Mouse (Mus musculus) cerebellum, adult 2 months (tissue): ENCODE measurements around the gene Zmynd10. TPM values are rescaled to one million over a fixed set of nuclear protein-coding genes. Genes with fewer than 3 reads are reported as not detected.
A peak's percentile ranks its signal among the peaks of the same experiment; 100 is the strongest.
"Not testable (repeated sequence)": the region's sequence is repeated elsewhere in the genome, so short reads cannot be mapped to it uniquely, and the experiment has no call there.

ENCODE experiments used
- DNase-seq, 2 experiments: peaks; one replicate each; pipeline ENCODE4 v3.0.0; 2021
- H3K27ac ChIP-seq: fragments of 200-500 bp; 2 replicates; pipeline ENCODE4 v1.5.1; 2012; ENCODE audit warnings: low read length, control low read depth, inconsistent platforms; ENCODE audit not compliant: insufficient read depth
- H3K27me3 ChIP-seq: fragments of 200-500 bp; 2 replicates; pipeline ENCODE4 v1.6.1; 2012; ENCODE audit warnings: inconsistent platforms, mild to moderate bottlenecking, low read length, moderate library complexity; ENCODE audit not compliant: control insufficient read depth, insufficient read depth
- H3K4me1 ChIP-seq: fragments of 200-500 bp; 2 replicates; pipeline ENCODE4 v1.6.1; 2011; ENCODE audit warnings: low read length; ENCODE audit not compliant: control insufficient read depth, insufficient read depth
- H3K4me3 ChIP-seq: fragments of 200-500 bp; replicated peaks from 2 replicates; pipeline ENCODE3; 2011; ENCODE audit warnings: mild to moderate bottlenecking, low read depth, low read length, control low read depth; ENCODE audit not compliant: insufficient read depth
- CTCF ChIP-seq: fragments of 200-500 bp; IDR thresholded peaks from 2 replicates; pipeline ENCODE4 v1.5.1; 2011; ENCODE audit warnings: low read depth, mild to moderate bottlenecking, control low read depth, low read length, moderate library complexity, borderline replicate concordance; ENCODE audit not compliant: insufficient read depth
- POLR2A ChIP-seq: fragments of 200-500 bp; IDR thresholded peaks from 2 replicates; pipeline ENCODE4 v1.6.1; 2011; ENCODE audit warnings: low read length, control low read depth, borderline replicate concordance; ENCODE audit not compliant: insufficient read depth
- WGBS: fragments of 180-500 bp; shearing (Covaris S2); methylation state at CpG from one replicate; pipeline ENCODE4 v1.1.7; 2018; 5-methylcytosine and 5-hydroxymethylcytosine counted together
- polyA plus RNA-seq: library from polyadenylated mRNA; depleted of rRNA; stranded (reverse); fragments of >200 nt; gene quantifications from 2 replicates; pipeline ENCODE4 v1.2.3, GENCODE M21; 2012

Gene Zmynd10
- polyA plus RNA-seq, 1 experiment, result 1.6 TPM

GRCm38 (mm10) chr9:107553541-107554318 lies 6.6 kb downstream of the Zmynd10 start:
- no peak for TF ChIP-seq CTCF
- TF ChIP-seq POLR2A, result no peak
- 0 out of 2 replicates have a peak overlapping the region, but pooled peaks have one; percentile 4 for H3K27ac ChIP-seq
- peak in 1 of 2 experiments; percentile 62 for DNase-seq
- peak overlapping the region; percentile 62 for H3K4me3 ChIP-seq
- 14% methylated on average over 37 of the region's 37 CpGs for WGBS
- no peaks in the 10 kb centered on the region for H3K27me3 ChIP-seq
- H3K4me1 ChIP-seq, result peaks cover 3% of the 10 kb centered on the region; the same call in 1 of the 2 replicates

DNA sequence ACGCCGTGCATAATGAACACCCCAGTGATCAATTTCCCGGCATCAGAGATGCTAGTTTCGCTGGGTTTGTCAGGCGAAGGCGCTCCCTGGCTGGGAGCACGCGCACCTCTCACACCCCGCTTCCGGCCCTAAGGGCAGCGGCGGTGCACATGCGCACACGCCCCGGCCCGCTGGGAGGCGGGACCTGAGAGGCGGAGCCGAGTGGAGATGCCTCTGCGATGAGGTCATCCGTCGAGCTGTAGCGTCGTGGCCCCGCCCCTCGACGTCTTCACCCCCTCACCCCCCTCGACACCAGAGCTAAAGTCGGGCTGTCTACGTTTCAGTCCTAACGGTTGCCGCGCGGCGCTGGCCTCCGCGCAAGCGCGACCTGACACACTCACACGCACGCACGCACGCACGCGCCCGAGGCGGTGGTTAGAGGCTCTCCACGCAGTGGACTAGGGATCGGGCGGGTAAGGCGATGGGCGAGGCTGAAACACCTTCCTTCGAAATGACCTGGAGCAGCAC lies 7.3 kb downstream of the Zmynd10 start:
- DNase-seq, result peak; percentile 94 to 96
- TF ChIP-seq POLR2A (peak; percentile 91), CTCF (no peak)
- under 1% methylated on average over 53 of the region's 53 CpGs for WGBS
- Histone ChIP-seq H3K4me3 (peak overlapping the region; percentile 88), H3K27ac (peak overlapping the region; percentile 73), H3K4me1 (peaks cover 3% of the 10 kb centered on the region; the same call in 1 of the 2 replicates), H3K27me3 (no peaks in the 10 kb centered on the region)

DNA sequence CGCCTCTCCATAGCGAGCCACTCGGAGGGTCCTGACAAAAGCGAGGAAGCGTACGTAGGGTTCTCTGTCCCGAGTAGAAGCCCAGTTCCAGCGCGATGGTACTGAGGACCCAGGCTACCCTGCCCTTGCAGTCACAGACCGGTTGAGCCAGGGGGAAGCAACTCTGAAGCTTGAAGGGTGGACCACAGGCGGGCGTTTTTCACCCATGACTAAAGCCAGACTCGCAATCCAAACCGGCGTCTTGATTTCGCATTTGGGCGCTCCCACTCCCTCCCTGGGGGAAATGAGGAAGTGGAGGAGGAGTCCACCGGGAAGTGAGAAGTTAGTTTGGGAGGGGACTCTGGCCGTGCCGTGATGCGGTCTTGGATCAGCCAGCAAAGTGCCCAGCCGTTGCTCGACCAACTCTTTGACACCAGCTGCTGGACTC lies 7.9 kb downstream of the Zmynd10 start:
- Histone ChIP-seq H3K4me1 (peaks cover 3% of the 10 kb centered on the region; the same call in 1 of the 2 replicates), H3K4me3 (peak overlapping the region; percentile 88), H3K27ac (peak overlapping the region; percentile 73), H3K27me3 (no peaks in the 10 kb centered on the region)
- no peak for DNase-seq
- WGBS, result under 1% methylated on average over 23 of the region's 23 CpGs
- TF ChIP-seq CTCF, result no peak
- TF ChIP-seq POLR2A, result no peak

DNA sequence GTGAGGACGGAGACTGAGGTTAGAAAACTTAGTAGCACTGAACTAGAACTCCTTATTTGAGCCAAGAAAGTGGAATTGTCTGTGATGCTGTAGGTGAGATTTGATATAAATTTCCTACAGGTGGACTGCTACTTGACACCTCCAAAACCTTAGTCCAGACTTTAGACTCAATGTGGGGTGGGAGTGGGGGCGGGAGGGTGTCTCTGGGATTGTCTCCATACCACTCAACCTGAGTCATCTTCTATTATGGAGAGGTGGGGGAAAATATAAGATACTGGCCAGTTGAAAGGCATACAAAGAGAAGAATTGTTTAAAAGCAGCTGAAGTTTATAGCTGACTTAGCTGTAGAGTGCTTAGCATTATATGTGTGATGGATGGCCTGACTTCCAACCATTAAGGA lies 8.6 kb downstream of the Zmynd10 start:
- TF ChIP-seq POLR2A, result no peak
- TF ChIP-seq CTCF, result no peak
- Histone ChIP-seq H3K4me1 (peaks cover 3% of the 10 kb centered on the region; the same call in 1 of the 2 replicates), H3K27ac (no peak overlapping the region), H3K4me3 (peak overlapping the region; percentile 88), H3K27me3 (no peaks in the 10 kb centered on the region)
- WGBS, result 36% methylated on average over 2 of the region's 2 CpGs
- DNase-seq, result no peak

DNA sequence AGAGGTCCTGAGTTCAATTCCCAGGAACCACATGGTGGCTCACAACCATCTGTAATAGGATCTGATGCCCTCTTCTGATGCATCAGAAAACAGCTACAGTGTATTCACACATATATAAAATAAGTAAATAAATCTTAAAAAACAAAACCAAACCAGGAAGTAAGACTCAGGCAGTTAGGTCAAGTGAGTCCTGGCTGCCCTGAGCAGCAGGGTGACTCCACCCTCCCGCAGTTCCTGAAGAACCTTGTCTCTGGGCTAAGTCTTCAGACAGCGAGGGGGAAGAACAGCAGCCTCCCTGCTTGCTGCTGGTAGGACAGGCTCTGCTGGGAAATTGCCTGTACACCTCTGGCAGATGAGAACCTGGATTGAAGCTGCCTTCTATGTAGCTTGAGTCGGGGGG lies 9.2 kb downstream of the Zmynd10 start:
- H3K27me3 ChIP-seq, result no peaks in the 10 kb centered on the region
- H3K4me3 ChIP-seq, result no peak overlapping the region
- no peak overlapping the region for H3K27ac ChIP-seq
- TF ChIP-seq POLR2A, result no peak
- peaks cover 3% of the 10 kb centered on the region; the same call in 1 of the 2 replicates for H3K4me1 ChIP-seq
- WGBS, result 66% methylated on average over 3 of the region's 3 CpGs
- DNase-seq, result no peak

DNA sequence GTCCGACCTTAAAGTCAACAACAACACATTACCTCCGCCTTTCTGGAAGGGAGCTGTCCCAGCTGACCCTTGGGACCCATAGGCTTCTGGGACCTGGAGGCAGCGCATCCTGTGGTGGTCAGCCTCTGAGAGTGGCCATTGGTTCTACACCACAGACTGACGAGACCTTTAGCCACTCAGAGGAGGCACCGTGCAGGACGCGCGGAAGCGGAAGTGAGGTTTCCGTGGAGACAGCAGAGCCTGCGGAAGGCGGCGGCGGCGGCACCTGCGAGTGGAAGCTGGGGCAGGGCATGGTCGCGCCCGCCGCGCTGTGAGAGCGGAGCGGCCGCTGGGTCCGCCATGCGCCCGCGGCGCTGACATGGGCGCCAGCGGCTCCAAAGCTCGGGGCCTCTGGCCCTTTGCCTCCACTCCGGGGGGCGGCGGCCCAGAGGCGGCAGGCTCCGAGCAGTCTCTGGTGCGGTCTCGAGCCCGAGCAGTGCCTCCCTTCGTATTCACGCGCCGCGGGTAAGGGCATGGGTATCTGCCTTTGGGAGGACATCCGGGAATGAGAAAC lies 16.0 kb downstream of the Zmynd10 start, which contains the start of gene Tusc2:
Tusc2 (plus strand) TSS at position 227 of the 553 bp plus-strand sequence.
- TF ChIP-seq CTCF (no peak), POLR2A (peak; percentile 69; the same call in 1 of the 2 replicates)
- under 1% methylated on average over 46 of the region's 46 CpGs for WGBS
- Histone ChIP-seq H3K27me3 (no peaks in the 10 kb centered on the region), H3K4me3 (peak within 1 kb of the TSS; percentile 82), H3K4me1 (peaks cover 10% of the 10 kb centered on the region; the same call in 1 of the 2 replicates), H3K27ac (peak within 1 kb of the TSS; percentile 55; the same call in 1 of the 2 replicates)
- peak; percentile 94 to 98 for DNase-seq

GRCm38 (mm10) chr9:107565556-107565955 lies 18.5 kb downstream of the Zmynd10 start:
- not testable (repeated sequence) for H3K4me3 ChIP-seq, H3K27ac ChIP-seq, DNase-seq, H3K27me3 ChIP-seq
- 45% methylated on average over 5 of the region's 5 CpGs for WGBS
- peaks cover 16% of the 10 kb centered on the region for H3K4me1 ChIP-seq

- no peaks in the 10 kb centered on the region for H3K27me3 ChIP-seq
- no peak overlapping the region for H3K27ac ChIP-seq
- WGBS, result 53% methylated on average over 15 of the region's 15 CpGs
- DNase-seq, result peak; percentile 74 to 84
- TF ChIP-seq CTCF, result peak; percentile 86
- TF ChIP-seq POLR2A, result no peak
- H3K4me3 ChIP-seq, result no peak overlapping the region
- H3K4me1 ChIP-seq, result peaks cover 16% of the 10 kb centered on the region
Measured at GRCm38 (mm10) chr9:107566041-107566709, 19.1 kb downstream of the Zmynd10 start.
